Mouse (Mus musculus) stomach, embryonic 14.5 days (tissue): ENCODE data around the gene Col4a3bp. TPM values are rescaled to one million over a fixed set of nuclear protein-coding genes. Genes with fewer than 3 reads are reported as not detected.
A peak's percentile ranks its signal among the peaks of the same experiment; 100 is the strongest.

Experiments used
- ATAC-seq: fragments of 200-750 bp; cut with Nextera tagmentation; 2 replicates; pipeline ENCODE4 v1.8.0; 2017; ENCODE audit warnings: low read depth, moderate TSS enrichment; ENCODE audit not compliant: insufficient number of reproducible peaks, insufficient read depth, low FRiP score
- H3K27ac ChIP-seq: fragments of 300-500 bp; sonication (generic); 2 replicates; pipeline ENCODE4 v1.5.1; 2014; ENCODE audit warnings: mild to moderate bottlenecking, low read length, moderate library complexity, mixed read lengths
- H3K27me3 ChIP-seq: fragments of 300-500 bp; sonication (generic); 2 replicates; pipeline ENCODE4 v1.6.1; 2014; ENCODE audit warnings: low read length, control low read depth, mixed read lengths; ENCODE audit not compliant: control insufficient read depth, insufficient read depth
- H3K36me3 ChIP-seq: fragments of 300-500 bp; sonication (generic); 2 replicates; pipeline ENCODE4 v1.6.1; 2014; ENCODE audit warnings: mild to moderate bottlenecking, control low read depth, low read length, moderate library complexity, mixed read lengths; ENCODE audit not compliant: control insufficient read depth, insufficient read depth
- H3K4me1 ChIP-seq: fragments of 300-500 bp; sonication (generic); 2 replicates; pipeline ENCODE4 v1.6.1; 2014; ENCODE audit warnings: low read length, control low read depth, mixed read lengths; ENCODE audit not compliant: control insufficient read depth, insufficient read depth
- H3K4me2 ChIP-seq: fragments of 300-500 bp; sonication (generic); replicated peaks from 2 replicates; pipeline ENCODE4 v1.6.1; 2014; ENCODE audit warnings: low read depth, low read length, control low read depth
- H3K4me3 ChIP-seq: fragments of 300-500 bp; sonication (generic); 2 replicates; pipeline ENCODE4 v1.5.1; 2014; ENCODE audit warnings: low read depth, low read length, control low read depth
- H3K9ac ChIP-seq: fragments of 300-500 bp; sonication (generic); replicated peaks from 2 replicates; pipeline ENCODE4 v1.6.1; 2014; ENCODE audit warnings: low read depth, mild to moderate bottlenecking, control low read depth, low read length, moderate library complexity, mixed read lengths
- H3K9me3 ChIP-seq: fragments of 300-500 bp; sonication (generic); 2 replicates; pipeline ENCODE4 v1.6.1; 2016; ENCODE audit warnings: low read depth, low read length, control low read depth; ENCODE audit not compliant: control insufficient read depth
- WGBS: fragments of 180-500 bp; shearing (Covaris S2); extraction: QIAGEN DNeasy Blood & Tissue Kit; methylation state at CpG from one replicate; pipeline ENCODE4 v1.1.7; 2014; 5-methylcytosine and 5-hydroxymethylcytosine counted together
- polyA plus RNA-seq: library from polyadenylated mRNA; unstranded; fragments of >200 nt; fragmentation: Nextera tagmentation; extraction: Ambion mirVana; gene quantifications from 2 replicates; pipeline ENCODE4 v1.2.1, GENCODE M21; 2014

Gene Col4a3bp
- polyA plus RNA-seq, 1 experiment from 2014 or later, result 22.3 TPM

DNA sequence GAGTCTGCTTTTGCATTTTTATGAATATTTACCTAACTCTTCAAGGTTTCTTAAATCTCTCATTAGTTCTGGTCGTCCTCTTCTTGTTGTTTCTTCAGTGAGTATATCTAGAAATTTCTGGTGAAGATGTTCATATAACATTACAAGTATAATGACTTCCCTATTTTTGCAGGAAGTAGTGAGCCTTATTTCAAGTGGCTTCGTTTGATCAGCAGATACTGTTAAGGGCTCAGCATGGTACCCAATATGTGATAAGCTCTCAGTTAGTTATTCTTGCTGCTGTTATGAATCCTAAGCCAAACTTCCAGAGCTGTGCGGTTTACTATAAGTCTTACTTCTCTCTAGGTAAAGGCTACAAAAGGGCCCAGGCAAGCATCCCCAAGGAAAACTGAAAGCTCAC is 12.9 kb upstream of the Col4a3bp start:
- Histone ChIP-seq H3K4me2 (no peak overlapping the region), H3K9me3 (no peaks in the 10 kb centered on the region; the same call in 1 of the 2 replicates), H3K4me3 (no peak overlapping the region), H3K9ac (no peak overlapping the region), H3K27me3 (no peaks in the 10 kb centered on the region), H3K27ac (no peak overlapping the region), H3K4me1 (no peaks in the 10 kb centered on the region), H3K36me3 (no peaks in the 10 kb centered on the region)
- 96% methylated on average over 3 of the region's 3 CpGs for WGBS
- ATAC-seq, result no peak

GRCm38 (mm10) chr13:96530064-96530463 is 12.4 kb upstream of the Col4a3bp start:
- H3K4me3 ChIP-seq, result no peak overlapping the region
- no peaks in the 10 kb centered on the region for H3K4me1 ChIP-seq
- no peak for ATAC-seq
- H3K9ac ChIP-seq, result no peak overlapping the region
- WGBS, result 93% methylated on average over 9 of the region's 9 CpGs
- H3K9me3 ChIP-seq, result no peaks in the 10 kb centered on the region; the same call in 1 of the 2 replicates
- H3K27ac ChIP-seq, result no peak overlapping the region
- H3K27me3 ChIP-seq, result no peaks in the 10 kb centered on the region
- no peaks in the 10 kb centered on the region for H3K36me3 ChIP-seq
- no peak overlapping the region for H3K4me2 ChIP-seq

DNA sequence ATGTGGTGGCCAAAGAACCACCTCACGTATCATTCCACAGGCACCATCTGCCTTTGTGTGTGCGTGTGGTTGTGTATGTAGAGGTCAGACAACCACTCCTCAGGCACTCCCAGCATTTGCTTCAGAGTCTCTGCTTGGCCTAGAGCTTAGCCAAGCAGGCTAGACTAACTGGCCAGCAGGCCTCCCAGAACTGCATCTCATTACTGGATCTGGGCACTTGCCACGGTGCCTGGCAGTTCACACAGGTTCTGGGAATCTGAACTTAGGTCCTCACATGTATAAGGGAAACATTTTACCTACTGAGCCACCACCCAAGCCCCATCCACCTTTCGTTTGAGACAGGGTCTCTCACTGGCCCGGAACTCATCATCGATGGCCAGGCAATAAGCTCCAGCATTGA is 10.2 kb upstream of the Col4a3bp start:
- WGBS, result 89% methylated on average over 6 of the region's 6 CpGs
- no peak for ATAC-seq
- Histone ChIP-seq H3K9ac (no peak overlapping the region), H3K4me1 (no peaks in the 10 kb centered on the region), H3K27ac (no peak overlapping the region), H3K4me3 (no peak overlapping the region), H3K9me3 (no peaks in the 10 kb centered on the region; the same call in 1 of the 2 replicates), H3K27me3 (no peaks in the 10 kb centered on the region), H3K4me2 (no peak overlapping the region), H3K36me3 (no peaks in the 10 kb centered on the region)

GRCm38 (mm10) chr13:96533742-96534141 is 8.7 kb upstream of the Col4a3bp start:
- no peak overlapping the region for H3K4me2 ChIP-seq
- H3K27me3 ChIP-seq, result no peaks in the 10 kb centered on the region
- H3K4me3 ChIP-seq, result no peak overlapping the region
- H3K4me1 ChIP-seq, result no peaks in the 10 kb centered on the region
- no peak for ATAC-seq
- no peak overlapping the region for H3K9ac ChIP-seq
- no peaks in the 10 kb centered on the region for H3K36me3 ChIP-seq
- no peaks in the 10 kb centered on the region; the same call in 1 of the 2 replicates for H3K9me3 ChIP-seq
- 64% methylated on average over 2 of the region's 2 CpGs for WGBS
- H3K27ac ChIP-seq, result no peak overlapping the region

DNA sequence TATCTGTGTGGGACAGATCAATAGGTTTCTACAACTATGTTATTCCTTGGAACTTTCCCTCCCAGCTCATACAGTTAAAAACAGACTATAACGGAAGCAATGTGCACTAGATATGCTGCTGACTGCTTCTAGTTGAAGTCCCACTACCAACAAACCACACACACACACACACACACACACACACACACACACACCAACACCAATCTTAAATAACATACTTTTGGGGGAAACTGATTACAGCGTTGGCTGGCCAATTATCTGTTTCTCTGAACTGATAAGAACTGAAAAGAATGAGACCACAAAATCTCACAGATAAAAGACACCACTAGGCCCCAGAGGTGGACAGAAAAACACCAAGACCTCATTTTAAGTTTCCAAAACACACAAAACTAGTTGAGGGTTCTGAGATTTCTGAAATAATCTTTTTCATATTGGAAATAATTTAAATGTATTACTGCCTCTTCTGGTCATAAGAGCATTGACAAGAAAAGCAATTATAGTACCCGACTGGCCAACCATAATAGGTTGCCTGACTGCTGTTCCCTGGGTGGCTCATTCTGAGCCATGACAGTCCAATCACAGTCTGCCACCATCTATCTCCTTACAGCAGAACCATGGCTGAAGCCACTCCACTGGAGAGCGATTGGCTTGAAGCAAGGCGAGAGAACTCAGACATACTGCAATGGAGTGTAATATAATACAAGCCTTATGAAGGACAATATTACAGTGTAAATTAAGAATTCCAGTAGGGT is 5.4 kb upstream of the Col4a3bp start:
- H3K9me3 ChIP-seq, result no peaks in the 10 kb centered on the region
- H3K27me3 ChIP-seq, result no peaks in the 10 kb centered on the region
- 77% methylated on average over 5 of the region's 5 CpGs for WGBS
- H3K36me3 ChIP-seq, result no peaks in the 10 kb centered on the region
- H3K4me3 ChIP-seq, result no peak overlapping the region
- no peak for ATAC-seq
- peaks cover 2% of the 10 kb centered on the region; the same call in 1 of the 2 replicates for H3K4me1 ChIP-seq
- no peak overlapping the region for H3K9ac ChIP-seq
- H3K27ac ChIP-seq, result no peak overlapping the region
- no peak overlapping the region for H3K4me2 ChIP-seq

GRCm38 (mm10) chr13:96538103-96538502 is 4.3 kb upstream of the Col4a3bp start:
- H3K36me3 ChIP-seq, result no peaks in the 10 kb centered on the region
- H3K4me2 ChIP-seq, result no peak overlapping the region
- H3K27me3 ChIP-seq, result no peaks in the 10 kb centered on the region
- ATAC-seq, result no peak
- no peak overlapping the region for H3K9ac ChIP-seq
- no peaks in the 10 kb centered on the region for H3K9me3 ChIP-seq
- H3K27ac ChIP-seq, result no peak overlapping the region
- peaks cover 2% of the 10 kb centered on the region; the same call in 1 of the 2 replicates for H3K4me1 ChIP-seq
- no peak overlapping the region for H3K4me3 ChIP-seq
- WGBS, result 67% methylated on average over 3 of the region's 3 CpGs

GRCm38 (mm10) chr13:96541381-96541780 is 1.0 kb upstream of the Col4a3bp start:
- Histone ChIP-seq H3K4me2 (peak overlapping the region; percentile 44), H3K27ac (no peak overlapping the region), H3K27me3 (no peaks in the 10 kb centered on the region), H3K9ac (no peak overlapping the region), H3K4me1 (peaks cover 2% of the 10 kb centered on the region; the same call in 1 of the 2 replicates), H3K4me3 (peak overlapping the region; percentile 96), H3K36me3 (no peaks in the 10 kb centered on the region), H3K9me3 (no peaks in the 10 kb centered on the region)
- WGBS, result 24% methylated on average over 2 of the region's 2 CpGs
- ATAC-seq, result no peak

DNA sequence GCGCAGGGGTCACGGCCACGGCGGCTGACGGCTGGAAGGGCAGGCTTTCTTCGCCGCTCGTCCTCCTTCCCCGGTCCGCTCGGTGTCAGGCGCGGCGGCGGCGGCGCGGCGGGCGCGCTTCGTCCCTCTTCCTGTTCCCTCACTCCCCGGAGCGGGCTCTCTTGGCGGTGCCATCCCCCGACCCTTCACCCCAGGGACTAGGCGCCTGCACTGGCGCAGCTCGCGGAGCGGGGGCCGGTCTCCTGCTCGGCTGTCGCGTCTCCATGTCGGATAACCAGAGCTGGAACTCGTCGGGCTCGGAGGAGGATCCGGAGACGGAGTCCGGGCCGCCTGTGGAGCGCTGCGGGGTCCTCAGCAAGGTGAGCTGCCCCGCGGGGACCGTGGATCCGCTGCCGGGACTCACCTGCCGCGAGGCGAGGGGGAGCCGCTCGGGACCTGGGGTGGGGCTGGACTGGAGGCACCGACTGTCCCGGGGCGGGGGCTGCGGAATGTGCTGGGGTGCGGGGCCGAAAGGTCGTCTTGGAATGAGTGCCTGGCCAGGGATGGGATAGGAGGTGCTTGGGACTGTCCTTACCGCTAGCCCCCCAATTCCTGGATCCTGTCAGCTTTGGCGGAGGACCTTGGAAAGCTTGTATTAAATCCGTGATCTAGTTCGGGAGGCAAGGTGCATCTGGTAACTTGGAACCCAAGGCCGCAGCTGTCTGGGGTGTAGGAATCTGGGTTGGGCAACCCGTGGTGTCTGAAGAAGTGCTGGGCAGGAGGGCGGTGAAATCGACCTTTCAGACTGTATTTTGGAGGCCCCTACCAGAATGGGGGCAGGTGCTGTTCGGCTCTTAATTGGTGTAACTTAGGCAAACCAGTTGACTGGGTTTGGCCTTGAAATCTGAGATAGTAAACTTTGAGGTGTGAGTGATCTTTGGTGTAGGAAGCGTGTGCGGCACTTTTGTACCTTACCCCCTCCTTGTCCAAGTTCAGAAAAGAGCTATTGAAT is 778 bp downstream of the Col4a3bp start:
- ATAC-seq, result peak; percentile 76
- Histone ChIP-seq H3K9me3 (no peaks in the 10 kb centered on the region), H3K27me3 (no peaks in the 10 kb centered on the region), H3K9ac (peak overlapping the region; percentile 83), H3K4me1 (peaks cover 2% of the 10 kb centered on the region; the same call in 1 of the 2 replicates), H3K4me2 (peak overlapping the region; percentile 79), H3K36me3 (no peaks in the 10 kb centered on the region), H3K4me3 (peak overlapping the region; percentile 96), H3K27ac (peak overlapping the region; percentile 83)
- under 1% methylated on average over 59 of the region's 73 CpGs for WGBS
